10 mouse cellular contexts compared by ENCODE assay signal in the genomic region with DNA sequence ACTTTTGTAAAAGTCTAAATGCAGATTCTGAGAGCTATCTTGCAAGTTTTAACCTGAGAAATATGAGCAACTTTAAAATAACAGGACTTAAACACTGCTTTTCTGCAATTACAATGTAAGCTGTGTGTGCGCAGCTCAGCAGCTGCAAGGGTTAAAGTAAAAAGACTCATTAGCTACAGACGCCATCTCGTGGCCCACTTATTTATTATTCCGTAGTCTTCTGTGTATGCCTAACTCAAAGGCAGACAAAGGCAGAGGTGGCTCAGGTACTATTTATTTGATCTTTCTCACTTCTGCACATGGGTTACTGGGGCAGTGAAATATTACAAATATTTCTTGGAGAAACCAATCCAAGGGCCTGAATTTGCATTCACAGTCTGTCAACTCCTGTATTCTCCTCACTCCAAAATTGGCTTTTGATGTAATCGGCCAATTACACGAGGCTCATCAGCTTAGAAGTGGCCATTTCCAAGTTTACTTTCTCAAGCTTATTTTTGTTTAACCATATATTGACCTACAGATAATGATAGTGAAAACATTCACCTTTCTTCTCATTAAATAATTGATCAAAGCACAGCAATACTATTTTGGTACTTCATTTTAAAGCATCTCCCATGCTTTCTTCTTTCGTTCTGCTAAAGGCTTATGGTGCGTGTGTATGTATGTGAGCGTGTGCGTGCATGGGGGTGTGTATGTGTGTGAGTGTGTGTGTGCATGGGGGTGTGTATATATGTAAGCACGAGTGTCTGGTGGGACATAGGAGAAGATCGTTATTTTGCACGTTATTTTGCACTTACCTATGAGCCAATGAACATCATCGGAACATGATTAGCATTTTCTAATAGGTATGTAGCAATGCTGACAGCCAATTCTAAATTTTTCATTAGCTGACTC.
DNase-seq lines count a peak whose midpoint lies in the region; ATAC-seq lines count a peak whose summit lies in the region.
"Had no signal": no experiment of that assay in that cellular context is flagged by ENCODE, and none has a peak within 500 bp of the region (broad histone marks: within the 10 kb centered on the region; RNA-seq: fewer than 3 reads in every experiment).

No protein-coding gene starts in this region.

- peak; percentile 4 for DNase-seq in lung, postnatal 14 days
- no peak for DNase-seq in lung, adult 18-20 months
- DNase-seq in layer of hippocampus, adult 18-20 months (ENCODE audit: low spot score in 2 of 2), result peak; percentile 42 to 89
- DNase-seq in midbrain, embryonic 11.5 days (ENCODE audit: low spot score, missing footprints), result no peak
- no peak for DNase-seq in gastrocnemius, adult 18-20 months (ENCODE audit: low spot score)
- DNase-seq in gastrocnemius, postnatal 36 days, result no peak

- ATAC-seq in frontal cortex, adult (ENCODE audit: low TSS enrichment), result peak; percentile 82
- ATAC-seq in midbrain, embryonic 11.5 days (ENCODE audit: low FRiP score), result peak; percentile 72
- no peak for ATAC-seq in megakaryocyte, adult 5-6 weeks (ENCODE audit: poor library complexity, severe bottlenecking)

- H3K36me3 ChIP-seq in midbrain, embryonic 11.5 days (ENCODE audit: control insufficient read depth, insufficient read depth, low read length), result no peaks in the 10 kb centered on the region
- H3K36me3 ChIP-seq: heart, embryonic 15.5 days had no signal

- intact Hi-C loops in gastrocnemius, postnatal 36 days (cut with DNase I), result no loop called here

- no peak overlapping the region for H3K4me2 ChIP-seq in midbrain, embryonic 11.5 days
- H3K4me2 ChIP-seq: heart, embryonic 15.5 days had no signal

- WGBS in midbrain, embryonic 11.5 days, result 72% methylated on average over 14 of the region's 14 CpGs

- no peaks in the 10 kb centered on the region for H3K4me1 ChIP-seq in midbrain, embryonic 11.5 days (ENCODE audit: control insufficient read depth, insufficient read depth, low read length)
- H3K4me1 ChIP-seq: heart, embryonic 15.5 days had no signal

- H3K27ac ChIP-seq in midbrain, embryonic 11.5 days (ENCODE audit: low read depth, low read length), result no peak overlapping the region
- H3K27ac ChIP-seq: heart, embryonic 15.5 days had no signal

- H3K9ac ChIP-seq in midbrain, embryonic 11.5 days (ENCODE audit: low read length), result no peak overlapping the region
- H3K9ac ChIP-seq: heart, embryonic 15.5 days had no signal

- no peak overlapping the region for H3K4me3 ChIP-seq in midbrain, embryonic 11.5 days (ENCODE audit: low read depth, low read length)
- H3K4me3 ChIP-seq: heart, embryonic 15.5 days; myocyte had no signal

- H3K27me3 ChIP-seq in midbrain, embryonic 11.5 days (ENCODE audit: control insufficient read depth, insufficient read depth, low read length), result no peaks in the 10 kb centered on the region
- H3K27me3 ChIP-seq: heart, embryonic 15.5 days had no signal

- no peaks in the 10 kb centered on the region for H3K9me3 ChIP-seq in midbrain, embryonic 11.5 days (ENCODE audit: control insufficient read depth, low read length)
- H3K9me3 ChIP-seq: heart, embryonic 15.5 days had no signal

Comparison
In these comparisons a context has a peak if more than half of its experiments do, and no peak if none do; other contexts are left out.
1. DNase-seq: peak in lung, postnatal 14 days (single experiment) and layer of hippocampus, adult 18-20 months (2 of 2); none in lung, adult 18-20 months (0 of 2), midbrain, embryonic 11.5 days (single experiment), gastrocnemius, adult 18-20 months (single experiment) and gastrocnemius, postnatal 36 days (0 of 2).